Mouse (Mus musculus) bone marrow macrophage, adult 2 months (primary cell): ENCODE measurements around the gene Usp24.

Source experiments
- CTCF ChIP-seq: IDR thresholded peaks from 2 replicates; pipeline ENCODE4 v1.5.1; 2012; ENCODE audit warnings: low read depth, mild to moderate bottlenecking, low read length, moderate library complexity
- POLR2A ChIP-seq: IDR thresholded peaks from 2 replicates; pipeline ENCODE4 v1.6.1; 2012; ENCODE audit warnings: mild to moderate bottlenecking, low read depth, low read length, borderline replicate concordance

GRCm38 (mm10) chr4:106435426-106435825 lies 119.4 kb downstream of the Usp24 start:
- TF ChIP-seq CTCF: no peak
- TF ChIP-seq POLR2A: no peak
